Mouse (Mus musculus) E14TG2a.4 (cell line): ENCODE results near the gene Cd300e.
"Not testable (repeated sequence)": the region's sequence is repeated elsewhere in the genome, so short reads cannot be mapped to it uniquely, and the experiment has no call there.

Source experiments
- H3K27me3 ChIP-seq: 2 replicates; pipeline ENCODE4 v1.6.1; 2014; ENCODE audit warnings: low read length, control low read depth; ENCODE audit not compliant: insufficient read depth
- H3K36me3 ChIP-seq: 2 replicates; pipeline ENCODE4 v1.6.1; 2014; ENCODE audit warnings: low read length, control low read depth; ENCODE audit not compliant: insufficient read depth
- H3K4me1 ChIP-seq: replicated peaks from 2 replicates; pipeline ENCODE4 v1.6.1; 2014; ENCODE audit warnings: low read depth, low read length, control low read depth
- H3K4me3 ChIP-seq: replicated peaks from 2 replicates; pipeline ENCODE4 v1.5.1; 2014; ENCODE audit warnings: mild to moderate bottlenecking, low read length
- H3K9me3 ChIP-seq: 2 replicates; pipeline ENCODE4 v1.6.1; 2014; ENCODE audit warnings: low read length, control low read depth
- CTCF ChIP-seq: conservative IDR thresholded peaks from 2 replicates; pipeline ENCODE4 v1.5.1; 2014; ENCODE audit warnings: low read length
- NANOG ChIP-seq: IDR thresholded peaks from 2 replicates; pipeline ENCODE4 v1.6.1; 2014; ENCODE audit warnings: borderline replicate concordance, low read length, mixed read lengths
- POU5F1 ChIP-seq: IDR thresholded peaks from 2 replicates; pipeline ENCODE4 v1.6.1; 2014; ENCODE audit warnings: low read length, borderline replicate concordance

Cd300e gene

DNA sequence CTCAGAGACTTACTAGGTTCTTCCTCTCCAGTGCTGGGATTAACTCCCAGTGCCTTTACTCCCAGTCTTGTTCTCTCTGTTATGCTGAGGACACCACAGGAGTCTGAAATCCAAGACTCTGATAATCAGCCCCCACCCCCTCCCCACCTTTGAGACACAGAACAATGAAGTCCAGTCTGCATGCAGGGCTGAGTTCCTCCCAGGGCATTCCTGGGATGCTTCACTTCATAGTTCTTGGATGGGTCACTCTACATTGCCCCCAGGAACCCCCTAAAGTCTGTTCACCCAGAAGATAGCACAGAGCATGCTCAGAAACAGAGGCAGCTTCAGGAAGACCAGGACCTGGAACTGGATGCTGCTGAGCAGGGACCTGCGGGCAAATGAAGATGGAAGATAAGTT, 9.0 kb downstream of the Cd300e start:
- TF ChIP-seq NANOG (peak; percentile 64; the same call in 1 of the 2 replicates), POU5F1 (no peak)
- no peaks in the 10 kb centered on the region for H3K36me3 ChIP-seq
- H3K4me1 ChIP-seq, result peaks cover 36% of the 10 kb centered on the region
- no peaks in the 10 kb centered on the region for H3K9me3 ChIP-seq
- H3K27me3 ChIP-seq, result no peaks in the 10 kb centered on the region; the same call in 1 of the 2 replicates
- 0 out of 2 replicates have a peak overlapping the region, but pooled peaks have one; percentile 2 for H3K4me3 ChIP-seq

DNA sequence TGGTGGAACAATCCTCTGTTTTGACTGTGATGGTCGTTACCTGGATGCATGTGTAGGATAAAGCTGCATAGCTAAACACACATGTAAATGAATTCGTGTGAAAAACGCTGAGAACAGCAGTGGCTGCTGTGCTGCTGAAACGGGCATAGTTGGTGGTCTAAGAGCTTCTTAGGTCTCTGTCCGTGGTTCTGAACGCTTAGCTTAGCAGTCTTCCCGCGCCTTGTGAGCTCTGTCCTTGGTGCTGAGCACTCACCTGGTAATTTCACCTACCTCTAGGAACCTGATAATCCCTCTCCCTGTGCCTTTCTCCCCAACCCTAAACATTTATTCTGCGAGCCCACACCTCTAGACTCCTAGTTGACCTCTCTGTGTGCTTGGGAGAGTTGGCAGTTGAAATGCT, 9.8 kb downstream of the Cd300e start:
- TF ChIP-seq POU5F1 (no peak), CTCF (no peak), NANOG (no peak)
- no peaks in the 10 kb centered on the region for H3K9me3 ChIP-seq
- no peaks in the 10 kb centered on the region for H3K36me3 ChIP-seq
- peaks cover 36% of the 10 kb centered on the region for H3K4me1 ChIP-seq
- peaks cover 2% of the 10 kb centered on the region; the same call in 1 of the 2 replicates for H3K27me3 ChIP-seq
- H3K4me3 ChIP-seq, result no peak overlapping the region

DNA sequence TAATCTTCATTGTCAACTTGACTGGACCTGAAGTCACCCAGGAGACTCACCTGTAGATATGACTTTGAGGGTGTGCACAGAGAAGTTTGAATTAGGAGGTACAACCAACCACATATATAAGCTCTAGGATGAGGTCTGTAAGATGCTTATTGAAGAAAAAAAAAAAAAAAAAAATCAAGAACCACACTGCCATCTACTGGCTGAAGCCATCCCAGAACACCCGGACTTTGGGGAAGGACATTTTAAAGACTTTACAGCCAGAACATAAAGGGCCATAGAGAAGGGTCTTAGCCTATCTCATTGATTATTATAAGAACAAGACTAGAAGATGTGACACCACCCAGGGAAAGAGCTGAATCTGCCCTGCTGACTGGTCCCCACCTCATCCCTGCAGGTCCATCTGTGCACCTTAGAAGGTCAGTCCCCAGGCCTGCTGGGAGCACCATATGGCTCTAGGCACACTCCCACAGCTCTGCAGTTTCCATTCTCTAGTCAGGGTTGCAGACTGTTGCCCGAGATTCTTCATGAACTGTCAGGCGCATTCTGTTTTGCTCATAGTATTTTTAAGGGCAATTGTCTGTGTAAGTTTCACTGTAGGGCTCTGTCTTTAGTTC, 12.6 kb downstream of the Cd300e start:
- Histone ChIP-seq H3K9me3 (no peaks in the 10 kb centered on the region), H3K36me3 (no peaks in the 10 kb centered on the region), H3K27me3 (peaks cover 6% of the 10 kb centered on the region; the same call in 1 of the 2 replicates), H3K4me1 (peaks cover 28% of the 10 kb centered on the region), H3K4me3 (no peak overlapping the region)
- TF ChIP-seq POU5F1 (no peak), CTCF (peak; percentile 58)

DNA sequence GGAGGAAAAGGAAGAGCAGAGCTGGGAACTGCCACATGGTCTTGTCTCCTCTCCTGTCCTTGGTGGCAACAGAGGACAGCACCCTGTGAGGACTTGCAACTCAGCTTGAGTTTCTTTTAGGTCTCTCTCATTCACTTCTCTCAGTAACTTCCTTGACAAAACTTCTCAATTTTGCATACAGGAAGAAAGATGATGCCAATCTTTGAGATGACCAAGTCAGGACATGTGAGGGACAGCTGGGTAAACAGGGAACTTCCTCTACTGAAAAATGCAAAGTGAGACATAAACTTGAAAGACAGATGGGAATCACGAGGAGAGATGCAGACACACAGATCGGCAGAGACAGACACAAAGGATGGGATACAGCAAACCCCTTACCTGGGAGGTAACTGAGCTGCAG, 13.7 kb downstream of the Cd300e start, which contains the start of gene Cd300ld3:
Gene Cd300ld3, minus strand, starts transcription at position 151 of the 400 bp plus-strand sequence.
- TF ChIP-seq NANOG (no peak), CTCF (no peak), POU5F1 (no peak)
- H3K4me1 ChIP-seq, result peaks cover 18% of the 10 kb centered on the region

DNA sequence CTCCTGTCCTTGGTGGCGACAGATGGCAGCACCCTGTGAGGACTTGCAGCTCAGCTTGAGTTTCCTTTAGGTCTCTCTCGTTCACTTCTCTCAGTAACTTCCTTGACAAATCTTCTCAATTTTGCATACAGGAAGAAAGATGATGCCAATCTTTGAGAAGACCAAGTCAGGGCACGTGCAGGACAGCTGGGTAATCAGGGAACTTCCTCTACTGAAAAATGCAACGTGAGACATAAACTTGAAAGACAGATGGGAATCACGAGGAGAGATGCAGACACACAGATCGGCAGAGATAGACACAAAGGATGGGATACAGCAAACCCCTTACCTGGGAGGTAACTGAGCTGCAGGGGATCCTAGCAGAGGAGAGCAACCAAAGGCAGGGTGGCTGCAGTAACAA, 24.3 kb downstream of the Cd300e start, which contains the start of gene Cd300ld5:
Gene Cd300ld5, minus strand, starts transcription at position 101 of the 400 bp plus-strand sequence.
- H3K4me1 ChIP-seq, H3K4me3 ChIP-seq, H3K36me3 ChIP-seq, H3K27me3 ChIP-seq, H3K9me3 ChIP-seq: not testable (repeated sequence)

More for the DNA sequence above, 13.7 kb downstream of the Cd300e start, which contains the start of gene Cd300ld3:
- peaks cover 6% of the 10 kb centered on the region; the same call in 1 of the 2 replicates for H3K27me3 ChIP-seq
- H3K36me3 ChIP-seq, result no peaks in the 10 kb centered on the region
- no peaks in the 10 kb centered on the region for H3K9me3 ChIP-seq
- no peak within 1 kb of the TSS for H3K4me3 ChIP-seq

DNA sequence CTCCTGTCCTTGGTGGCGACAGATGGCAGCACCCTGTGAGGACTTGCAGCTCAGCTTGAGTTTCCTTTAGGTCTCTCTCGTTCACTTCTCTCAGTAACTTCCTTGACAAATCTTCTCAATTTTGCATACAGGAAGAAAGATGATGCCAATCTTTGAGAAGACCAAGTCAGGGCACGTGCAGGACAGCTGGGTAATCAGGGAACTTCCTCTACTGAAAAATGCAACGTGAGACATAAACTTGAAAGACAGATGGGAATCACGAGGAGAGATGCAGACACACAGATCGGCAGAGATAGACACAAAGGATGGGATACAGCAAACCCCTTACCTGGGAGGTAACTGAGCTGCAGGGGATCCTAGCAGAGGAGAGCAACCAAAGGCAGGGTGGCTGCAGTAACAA, 35.1 kb downstream of the Cd300e start, which contains the start of gene Cd300ld4:
Gene Cd300ld4, minus strand, starts transcription at position 101 of the 400 bp plus-strand sequence.
- not testable (repeated sequence) for H3K4me1 ChIP-seq, H3K36me3 ChIP-seq, H3K4me3 ChIP-seq, H3K9me3 ChIP-seq, H3K27me3 ChIP-seq

DNA sequence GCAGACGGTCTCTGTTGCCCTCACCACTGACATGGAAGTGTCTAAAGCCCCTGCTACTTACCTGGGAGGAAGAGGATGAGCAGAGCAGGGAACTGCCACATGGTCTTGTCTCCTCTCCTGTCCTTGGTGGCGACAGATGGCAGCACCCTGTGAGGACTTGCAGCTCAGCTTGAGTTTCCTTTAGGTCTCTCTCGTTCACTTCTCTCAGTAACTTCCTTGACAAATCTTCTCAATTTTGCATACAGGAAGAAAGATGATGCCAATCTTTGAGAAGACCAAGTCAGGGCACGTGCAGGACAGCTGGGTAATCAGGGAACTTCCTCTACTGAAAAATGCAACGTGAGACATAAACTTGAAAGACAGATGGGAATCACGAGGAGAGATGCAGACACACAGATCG, 45.9 kb downstream of the Cd300e start, which contains the start of gene Cd300ld2:
Gene Cd300ld2, minus strand, starts transcription at position 101 of the 400 bp plus-strand sequence.
- H3K27me3 ChIP-seq, H3K36me3 ChIP-seq, H3K4me3 ChIP-seq, H3K9me3 ChIP-seq, H3K4me1 ChIP-seq: not testable (repeated sequence)

DNA sequence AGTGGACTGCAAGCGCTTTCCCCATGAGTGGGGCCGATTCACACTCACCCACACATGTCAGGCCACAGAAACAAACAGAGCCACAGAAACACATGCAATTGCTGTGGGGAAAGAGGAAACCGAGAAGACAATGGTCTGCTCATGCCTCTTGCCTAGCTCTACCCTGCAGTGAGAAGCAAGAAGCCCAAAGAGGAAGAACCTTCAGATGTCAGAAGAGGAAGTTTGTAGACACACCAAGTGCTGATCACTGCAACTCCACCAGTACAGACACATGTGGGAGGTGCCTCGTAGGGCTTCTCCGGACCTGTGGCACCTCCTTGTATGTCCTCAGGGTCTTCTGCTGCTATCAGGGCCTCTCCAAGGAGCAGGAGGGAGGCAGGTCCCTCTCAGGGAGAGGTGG, 57.9 kb downstream of the Cd300e start:
- no peaks in the 10 kb centered on the region for H3K36me3 ChIP-seq
- no peak for TF ChIP-seq NANOG
- TF ChIP-seq POU5F1, result no peak
- TF ChIP-seq CTCF, result no peak
- H3K4me1 ChIP-seq, result no peaks in the 10 kb centered on the region
- H3K4me3 ChIP-seq, result no peak overlapping the region
- H3K27me3 ChIP-seq, result peaks cover 22% of the 10 kb centered on the region
- no peaks in the 10 kb centered on the region for H3K9me3 ChIP-seq
